Mouse (Mus musculus) kidney, embryonic 15.5 days (tissue): ENCODE results near the gene Il20ra. TPM values are rescaled to one million over a fixed set of nuclear protein-coding genes. Genes with fewer than 3 reads are reported as not detected.
"Not testable (repeated sequence)": the region's sequence is repeated elsewhere in the genome, so short reads cannot be mapped to it uniquely, and the experiment has no call there.

Source experiments
- ATAC-seq: fragments of 200-750 bp; cut with Nextera tagmentation; replicated peaks from 2 replicates; pipeline ENCODE4 v1.8.0; 2017; ENCODE audit warnings: moderate TSS enrichment; ENCODE audit not compliant: low FRiP score
- H3K27ac ChIP-seq: fragments of 300-500 bp; sonication (generic); 2 replicates; pipeline ENCODE4 v1.5.1; 2015; ENCODE audit warnings: mild to moderate bottlenecking, inconsistent platforms
- H3K27me3 ChIP-seq: fragments of 300-500 bp; sonication (generic); 2 replicates; pipeline ENCODE4 v1.6.1; 2015; ENCODE audit warnings: inconsistent platforms
- H3K36me3 ChIP-seq: fragments of 300-500 bp; sonication (generic); 2 replicates; pipeline ENCODE4 v1.6.1; 2015; ENCODE audit warnings: inconsistent platforms
- H3K4me1 ChIP-seq: fragments of 300-500 bp; sonication (generic); 2 replicates; pipeline ENCODE4 v1.6.1; 2015; ENCODE audit warnings: inconsistent platforms
- H3K4me2 ChIP-seq: fragments of 300-500 bp; sonication (generic); 2 replicates; pipeline ENCODE4 v1.6.1; 2015; ENCODE audit warnings: moderate library complexity, mild to moderate bottlenecking, inconsistent platforms
- H3K4me3 ChIP-seq: fragments of 300-500 bp; sonication (generic); replicated peaks from 2 replicates; pipeline ENCODE4 v1.5.1; 2015; ENCODE audit warnings: mild to moderate bottlenecking, inconsistent platforms
- H3K9ac ChIP-seq: fragments of 300-500 bp; sonication (generic); 2 replicates; pipeline ENCODE4 v1.6.1; 2015; ENCODE audit warnings: mild to moderate bottlenecking, inconsistent platforms
- H3K9me3 ChIP-seq: fragments of 300-500 bp; sonication (generic); replicated peaks from 2 replicates; pipeline ENCODE4 v1.6.1; 2016; ENCODE audit warnings: inconsistent platforms
- WGBS: fragments of 180-500 bp; shearing (Covaris S2); methylation state at CpG from one replicate; pipeline ENCODE4 v1.1.7; 2015; ENCODE audit warnings: mixed read lengths; 5-methylcytosine and 5-hydroxymethylcytosine counted together
- polyA plus RNA-seq: library from polyadenylated mRNA; unstranded; fragments of >200 nt; fragmentation: Nextera tagmentation; extraction: Ambion mirVana; gene quantifications from 2 replicates; pipeline ENCODE4 v1.2.1, GENCODE M21; 2015

The Il20ra gene
- polyA plus RNA-seq, 1 experiment from 2014 or later = 0.14 TPM

DNA sequence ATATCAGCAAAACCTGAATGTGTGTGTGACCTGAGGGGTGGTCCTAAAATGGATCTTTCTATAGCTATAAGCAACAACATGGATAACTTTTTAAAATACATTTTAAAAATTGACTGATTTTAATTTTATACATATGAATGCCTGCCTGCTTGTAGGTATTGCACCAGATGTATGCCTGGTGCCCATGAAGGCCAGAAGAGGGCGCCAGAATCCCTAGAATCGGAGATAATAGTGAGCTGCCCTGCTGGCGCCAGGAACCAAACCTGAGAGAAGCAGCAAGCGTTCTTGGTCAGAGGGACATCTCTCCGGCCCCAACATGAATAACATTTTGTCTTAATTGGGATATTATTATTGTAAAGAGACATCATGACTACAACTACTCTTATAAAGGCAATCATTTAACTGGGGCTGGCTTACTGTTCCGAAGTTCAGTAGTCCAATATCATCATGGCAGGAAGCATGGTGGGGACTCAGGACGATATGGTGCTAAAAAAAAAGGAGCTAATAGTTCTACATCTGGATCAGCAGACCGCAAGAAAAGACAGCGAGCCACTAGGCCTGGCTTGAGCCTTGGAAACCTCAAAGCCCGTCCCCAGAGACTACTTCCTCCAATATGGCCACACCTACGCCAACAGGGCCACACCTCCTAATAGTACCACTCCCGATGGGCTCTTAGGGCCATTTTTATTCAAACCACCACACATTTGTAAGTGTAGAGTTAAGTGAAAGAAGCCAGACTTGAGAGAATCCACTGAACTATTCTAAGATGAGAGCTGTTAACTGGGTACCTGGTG lies 3.9 kb upstream of the Il20ra start:
- Histone ChIP-seq H3K9me3 (no peaks in the 10 kb centered on the region), H3K4me2 (no peak overlapping the region), H3K27me3 (peaks cover 22% of the 10 kb centered on the region), H3K4me3 (no peak overlapping the region), H3K4me1 (peaks cover 8% of the 10 kb centered on the region), H3K36me3 (no peaks in the 10 kb centered on the region), H3K9ac (no peak overlapping the region), H3K27ac (no peak overlapping the region)
- no peak for ATAC-seq
- 61% methylated on average over 12 of the region's 12 CpGs for WGBS

DNA sequence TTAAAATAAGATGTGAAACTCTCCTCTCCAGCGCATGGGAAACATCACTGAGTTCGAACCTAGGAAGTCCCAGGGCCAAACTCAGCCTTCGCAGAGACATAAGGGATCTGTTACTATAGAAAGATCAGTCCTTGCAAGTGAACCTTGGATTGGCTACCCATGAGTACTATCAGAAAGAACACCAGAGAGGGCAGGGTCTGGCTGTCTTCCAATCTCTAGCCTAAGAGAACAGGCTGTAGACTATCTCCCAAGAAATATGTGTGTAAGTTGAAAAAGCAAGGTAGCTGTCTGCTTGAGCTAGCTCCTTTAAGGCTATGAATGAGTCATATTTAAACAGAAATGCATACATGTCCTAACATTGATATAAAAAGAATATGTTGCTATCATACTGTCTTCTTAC lies 1.4 kb upstream of the Il20ra start:
- Histone ChIP-seq H3K36me3 (no peaks in the 10 kb centered on the region), H3K4me1 (peaks cover 8% of the 10 kb centered on the region), H3K27me3 (peaks cover 29% of the 10 kb centered on the region), H3K4me2 (no peak overlapping the region), H3K9ac (no peak overlapping the region), H3K9me3 (no peaks in the 10 kb centered on the region), H3K27ac (no peak overlapping the region), H3K4me3 (no peak overlapping the region)
- WGBS = 86% methylated on average over 3 of the region's 3 CpGs
- no peak for ATAC-seq

DNA sequence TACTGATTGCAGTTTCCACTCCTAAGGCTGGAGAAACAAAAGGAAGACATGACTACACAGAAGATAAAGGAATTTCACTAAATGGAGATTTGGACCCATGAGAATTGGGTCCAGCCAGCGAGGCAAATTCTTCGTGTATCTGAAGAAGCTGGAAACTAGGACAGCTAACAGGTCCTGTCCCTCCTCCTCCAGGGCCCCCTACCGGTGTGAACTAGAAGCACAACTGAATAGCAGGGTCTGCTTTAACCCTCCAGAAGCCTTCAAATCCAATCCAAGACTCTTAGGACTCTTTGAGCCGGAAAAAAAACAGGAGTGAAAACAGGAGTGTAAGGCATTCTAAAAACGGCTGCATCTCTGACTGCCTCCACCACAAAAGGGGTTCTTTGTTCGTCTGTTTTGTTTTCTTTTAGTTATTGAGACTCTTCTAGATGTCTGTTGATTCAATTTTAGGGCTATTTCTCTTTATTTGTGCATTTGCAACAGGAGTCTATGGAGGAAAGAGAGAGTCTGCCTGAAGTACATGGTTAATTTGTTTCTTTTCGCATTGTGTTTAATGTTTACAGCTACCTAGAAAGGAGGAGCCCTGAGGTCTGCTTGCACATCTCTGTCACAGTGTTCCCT lies 709 bp upstream of the Il20ra start:
- H3K27me3 ChIP-seq = peaks cover 29% of the 10 kb centered on the region
- H3K36me3 ChIP-seq = no peaks in the 10 kb centered on the region
- no peak for ATAC-seq
- no peak overlapping the region for H3K4me2 ChIP-seq
- H3K27ac ChIP-seq = no peak overlapping the region
- H3K9ac ChIP-seq = no peak overlapping the region
- 47% methylated on average over 7 of the region's 7 CpGs for WGBS
- H3K4me1 ChIP-seq = peaks cover 8% of the 10 kb centered on the region
- H3K4me3 ChIP-seq = no peak overlapping the region
- no peaks in the 10 kb centered on the region for H3K9me3 ChIP-seq

DNA sequence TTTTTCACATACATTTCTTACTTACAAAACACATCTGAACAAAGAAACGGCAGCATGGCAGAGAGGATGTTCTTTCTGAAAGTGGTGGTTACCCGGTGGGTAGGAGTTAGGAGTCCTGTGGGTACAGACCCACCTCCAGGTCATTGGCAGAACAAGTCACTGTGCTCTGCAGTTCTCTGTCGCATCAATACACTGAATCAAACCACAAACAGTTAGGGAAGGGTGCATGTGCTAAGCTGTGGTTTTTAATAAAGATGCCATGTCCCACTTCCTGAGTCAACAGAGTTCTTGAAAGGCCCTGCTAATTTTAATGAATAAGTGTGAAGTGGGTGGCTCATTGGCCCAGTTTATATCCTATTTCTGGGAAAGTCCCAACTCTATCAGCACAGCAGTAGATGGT lies 6.3 kb downstream of the Il20ra start:
- no peak overlapping the region for H3K4me3 ChIP-seq
- H3K9me3 ChIP-seq = no peaks in the 10 kb centered on the region

DNA sequence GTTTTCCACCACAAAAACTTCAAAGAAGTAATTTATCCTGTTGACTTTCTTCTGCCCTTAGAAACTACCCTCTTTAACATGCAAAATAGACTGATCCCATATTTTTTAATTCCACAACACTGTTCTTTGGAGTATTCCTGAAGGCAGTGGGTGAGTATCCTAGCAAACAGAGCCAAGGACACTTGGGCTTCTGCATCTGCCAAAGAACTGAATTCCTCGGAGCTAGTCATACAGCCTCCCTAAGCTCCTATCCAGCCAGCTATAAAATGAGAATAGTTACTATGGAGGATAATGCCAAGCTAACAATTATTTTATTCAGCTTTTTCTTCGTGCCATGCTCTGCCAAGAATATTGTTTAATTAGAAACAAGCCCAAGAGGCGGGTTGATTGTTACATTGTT lies 9.9 kb downstream of the Il20ra start:
- no peak overlapping the region for H3K4me2 ChIP-seq
- H3K4me3 ChIP-seq = no peak overlapping the region
- WGBS = 77% methylated on average over 3 of the region's 3 CpGs
- no peaks in the 10 kb centered on the region for H3K36me3 ChIP-seq
- no peaks in the 10 kb centered on the region for H3K4me1 ChIP-seq
- H3K9me3 ChIP-seq = no peaks in the 10 kb centered on the region
- H3K9ac ChIP-seq = no peak overlapping the region
- ATAC-seq = no peak
- H3K27me3 ChIP-seq = no peaks in the 10 kb centered on the region
- no peak overlapping the region for H3K27ac ChIP-seq

More for the DNA sequence above, 6.3 kb downstream of the Il20ra start:
- Histone ChIP-seq H3K4me1 (no peaks in the 10 kb centered on the region), H3K36me3 (no peaks in the 10 kb centered on the region), H3K9ac (no peak overlapping the region), H3K27me3 (peaks cover 6% of the 10 kb centered on the region; the same call in 1 of the 2 replicates), H3K4me2 (no peak overlapping the region), H3K27ac (no peak overlapping the region)
- no peak for ATAC-seq
- WGBS = 85% methylated on average over 3 of the region's 3 CpGs

DNA sequence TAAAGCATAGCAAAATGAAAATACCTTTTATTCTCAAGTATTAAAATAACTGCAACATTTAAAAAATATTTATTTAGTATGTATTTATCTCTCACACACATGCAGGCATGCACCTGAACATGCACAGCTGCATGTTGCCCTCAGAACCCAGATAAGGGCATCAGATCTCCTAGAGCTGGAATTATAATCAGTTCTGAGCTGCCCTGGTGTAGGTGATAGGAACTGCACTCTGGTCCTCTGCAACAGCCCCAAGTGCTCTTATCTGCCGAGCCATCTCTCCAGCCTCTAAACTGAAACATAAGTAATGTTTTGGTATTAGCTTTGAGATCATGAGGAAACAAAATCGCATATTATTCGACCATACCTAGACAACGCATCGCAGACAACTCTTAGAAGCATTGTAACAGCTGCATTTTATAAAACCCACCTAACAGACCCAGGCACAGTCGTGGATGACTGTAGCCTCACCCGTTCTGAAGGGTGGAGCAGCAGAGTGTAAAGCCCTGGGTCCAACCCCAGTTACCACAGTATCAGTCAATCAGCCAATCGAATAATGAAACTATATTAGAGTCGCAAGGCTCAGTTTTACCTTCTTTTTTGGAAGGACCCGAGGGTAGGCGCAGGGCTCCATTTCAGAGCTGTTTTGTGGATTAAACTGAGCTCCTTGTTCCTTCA lies 11.9 kb downstream of the Il20ra start:
- 88% methylated on average over 11 of the region's 11 CpGs for WGBS
- H3K27me3 ChIP-seq = no peaks in the 10 kb centered on the region
- H3K4me3 ChIP-seq = no peak overlapping the region
- H3K4me2 ChIP-seq = no peak overlapping the region
- no peaks in the 10 kb centered on the region for H3K4me1 ChIP-seq
- H3K9me3 ChIP-seq = no peaks in the 10 kb centered on the region
- H3K9ac ChIP-seq = no peak overlapping the region
- no peak for ATAC-seq
- no peak overlapping the region for H3K27ac ChIP-seq
- H3K36me3 ChIP-seq = no peaks in the 10 kb centered on the region

DNA sequence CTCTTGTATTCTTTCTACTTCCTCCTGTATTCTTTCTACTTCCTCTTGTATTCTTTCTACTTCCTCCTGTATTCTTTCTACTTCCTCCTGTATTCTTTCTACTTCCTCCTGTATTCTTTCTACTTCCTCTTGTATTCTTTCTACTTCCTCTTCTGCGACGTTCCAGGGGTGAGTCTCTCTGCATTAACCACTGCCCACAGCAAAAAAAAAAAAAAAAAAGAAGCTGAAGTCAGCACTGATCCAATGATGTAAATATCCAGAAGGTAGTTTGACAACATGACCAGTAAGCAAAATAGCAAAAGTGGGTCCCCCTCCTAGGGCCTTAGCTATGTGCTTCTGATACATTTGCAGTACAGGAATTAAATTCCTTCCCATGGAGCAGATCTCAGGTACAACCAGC lies 26.1 kb downstream of the Il20ra start:
- H3K27ac ChIP-seq, H3K36me3 ChIP-seq: not testable (repeated sequence)

DNA sequence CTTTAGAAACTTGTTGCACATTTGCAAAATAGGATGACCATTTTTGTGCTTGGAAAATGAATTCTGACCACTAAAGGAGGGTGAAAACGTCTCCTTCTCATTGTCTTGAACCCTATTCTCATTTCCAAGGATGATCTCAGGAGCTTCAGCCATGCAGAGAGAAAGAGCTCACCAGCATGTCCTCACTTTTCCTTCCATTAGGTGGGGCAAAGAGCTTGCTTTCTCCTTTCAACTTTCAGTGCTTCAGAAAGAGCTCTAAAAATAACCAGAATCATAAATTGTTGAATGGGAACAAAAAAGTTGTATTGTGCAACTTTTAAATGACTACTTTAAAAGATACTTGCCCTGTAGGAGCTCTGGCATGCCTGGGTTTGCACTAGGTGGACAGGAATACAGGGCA lies 33.3 kb downstream of the Il20ra start:
- Histone ChIP-seq H3K27ac (no peak overlapping the region), H3K27me3 (no peaks in the 10 kb centered on the region), H3K9ac (no peak overlapping the region), H3K9me3 (no peaks in the 10 kb centered on the region), H3K4me2 (no peak overlapping the region), H3K4me3 (no peak overlapping the region), H3K36me3 (no peaks in the 10 kb centered on the region), H3K4me1 (no peaks in the 10 kb centered on the region)
- 53% methylated on average over 1 of the region's 1 CpGs for WGBS
- no peak for ATAC-seq

More for the DNA sequence above, 26.1 kb downstream of the Il20ra start:
- H3K4me2 ChIP-seq, H3K4me1 ChIP-seq, H3K27me3 ChIP-seq, H3K4me3 ChIP-seq, ATAC-seq, H3K9me3 ChIP-seq, H3K9ac ChIP-seq: not testable (repeated sequence)
- WGBS = 83% methylated on average over 2 of the region's 2 CpGs

DNA sequence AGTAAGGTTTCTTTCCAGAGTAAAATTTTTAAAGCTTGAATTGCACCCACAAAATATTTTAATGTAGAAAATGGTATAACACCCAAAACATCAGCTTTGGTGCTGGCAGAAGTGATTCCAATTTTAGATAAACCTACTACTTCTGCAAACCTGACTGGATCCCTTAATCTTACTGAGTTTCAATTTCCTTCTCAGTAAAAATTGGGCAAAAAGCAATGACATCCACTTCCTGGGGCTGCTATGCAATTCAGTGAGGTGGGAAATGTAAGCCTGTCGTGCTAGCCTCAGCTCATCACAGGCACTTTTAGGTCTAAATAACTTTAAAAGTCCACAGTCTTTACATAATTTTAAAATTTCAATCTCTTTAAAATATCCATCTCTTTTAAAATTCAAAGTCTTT lies 33.8 kb downstream of the Il20ra start:
- no peak overlapping the region for H3K27ac ChIP-seq
- ATAC-seq = no peak

DNA sequence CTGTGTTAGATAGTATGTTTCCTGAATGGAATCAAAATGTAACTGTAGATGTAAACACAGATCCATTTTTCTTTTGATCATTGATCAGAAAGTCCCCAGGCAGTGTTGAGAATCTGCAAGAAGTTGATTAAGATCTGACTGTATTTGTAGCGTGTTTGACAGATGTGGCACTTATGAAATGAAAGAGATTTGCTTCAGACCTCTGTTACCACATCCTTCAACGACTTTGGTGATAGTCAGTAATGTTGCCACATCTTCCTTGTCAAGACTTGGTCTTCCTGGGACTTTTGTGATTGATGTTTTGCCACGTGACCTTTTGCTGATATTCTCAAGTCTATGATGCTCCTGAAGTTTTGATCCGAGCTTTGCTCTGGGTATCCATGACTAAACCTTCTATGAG lies 35.3 kb downstream of the Il20ra start:
- Histone ChIP-seq H3K4me2 (no peak overlapping the region), H3K4me3 (no peak overlapping the region), H3K9ac (no peak overlapping the region), H3K4me1 (no peaks in the 10 kb centered on the region), H3K36me3 (no peaks in the 10 kb centered on the region), H3K27ac (no peak overlapping the region), H3K27me3 (no peaks in the 10 kb centered on the region), H3K9me3 (no peaks in the 10 kb centered on the region)
- no peak for ATAC-seq
- WGBS = 74% methylated on average over 4 of the region's 4 CpGs

More for the DNA sequence above, 33.8 kb downstream of the Il20ra start:
- no peak overlapping the region for H3K4me2 ChIP-seq
- 67% methylated on average over 1 of the region's 1 CpGs for WGBS
- no peaks in the 10 kb centered on the region for H3K36me3 ChIP-seq
- no peaks in the 10 kb centered on the region for H3K4me1 ChIP-seq
- H3K4me3 ChIP-seq = no peak overlapping the region
- no peak overlapping the region for H3K9ac ChIP-seq
- no peaks in the 10 kb centered on the region for H3K9me3 ChIP-seq
- H3K27me3 ChIP-seq = no peaks in the 10 kb centered on the region

DNA sequence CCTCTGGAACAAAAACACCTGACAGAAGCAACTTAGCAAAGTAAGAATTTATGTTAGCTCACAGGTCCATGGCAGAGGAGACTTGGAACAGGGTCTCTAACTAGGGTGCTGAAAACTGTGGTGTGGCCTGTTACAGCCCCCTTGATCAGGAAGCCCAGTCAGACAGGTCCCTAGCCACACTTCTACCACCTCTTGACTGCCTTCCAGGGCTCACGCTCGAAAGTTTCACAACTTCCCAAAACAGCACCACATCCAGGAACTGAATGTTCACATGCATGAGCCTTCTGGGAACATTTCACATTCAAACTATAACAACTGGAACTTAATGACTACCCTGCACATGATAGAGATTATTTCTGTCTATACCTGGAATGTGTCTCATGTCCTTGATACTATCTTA lies 53.1 kb downstream of the Il20ra start:
- H3K27ac ChIP-seq = no peak overlapping the region
- H3K9ac ChIP-seq = no peak overlapping the region
- no peaks in the 10 kb centered on the region for H3K27me3 ChIP-seq
- WGBS = 87% methylated on average over 2 of the region's 2 CpGs
- H3K4me3 ChIP-seq = no peak overlapping the region
- no peaks in the 10 kb centered on the region for H3K9me3 ChIP-seq
- no peak overlapping the region for H3K4me2 ChIP-seq
- H3K36me3 ChIP-seq = no peaks in the 10 kb centered on the region
- ATAC-seq = no peak
- H3K4me1 ChIP-seq = no peaks in the 10 kb centered on the region

DNA sequence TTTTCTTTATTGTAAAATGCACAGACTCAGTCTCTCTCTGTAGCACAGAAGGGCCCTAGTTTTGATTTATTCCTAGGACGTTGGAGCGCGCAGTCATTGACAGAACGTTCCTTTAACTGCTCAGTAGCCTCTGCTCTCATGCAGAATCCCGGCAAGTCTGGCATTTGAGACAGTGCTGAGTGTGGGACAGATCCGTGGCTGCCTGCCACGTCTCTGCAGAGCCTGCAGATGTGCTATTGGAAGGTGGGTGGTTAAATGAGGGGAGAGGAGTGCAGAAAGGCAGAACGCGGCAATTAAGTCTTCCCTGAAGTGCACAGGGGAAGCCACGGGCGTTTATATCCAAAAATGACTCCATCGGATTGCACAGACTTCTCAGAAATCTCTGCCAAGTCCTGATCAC lies 66.7 kb downstream of the Il20ra start:
- H3K4me2 ChIP-seq = no peak overlapping the region
- H3K27me3 ChIP-seq = no peaks in the 10 kb centered on the region
- H3K4me3 ChIP-seq = no peak overlapping the region
- no peaks in the 10 kb centered on the region for H3K36me3 ChIP-seq
- no peak overlapping the region for H3K9ac ChIP-seq
- H3K27ac ChIP-seq = no peak overlapping the region
- no peak for ATAC-seq
- no peaks in the 10 kb centered on the region for H3K4me1 ChIP-seq
- 78% methylated on average over 12 of the region's 12 CpGs for WGBS
- H3K9me3 ChIP-seq = no peaks in the 10 kb centered on the region
